Mouse (Mus musculus) E14TG2a.4 (cell line): ENCODE data around the gene Zfp408.

ENCODE experiments used
- CTCF ChIP-seq: conservative IDR thresholded peaks from 2 replicates; pipeline ENCODE4 v1.5.1; 2014; ENCODE audit warnings: low read length
- NANOG ChIP-seq: IDR thresholded peaks from 2 replicates; pipeline ENCODE4 v1.6.1; 2014; ENCODE audit warnings: borderline replicate concordance, low read length, mixed read lengths
- POU5F1 ChIP-seq: IDR thresholded peaks from 2 replicates; pipeline ENCODE4 v1.6.1; 2014; ENCODE audit warnings: low read length, borderline replicate concordance

DNA sequence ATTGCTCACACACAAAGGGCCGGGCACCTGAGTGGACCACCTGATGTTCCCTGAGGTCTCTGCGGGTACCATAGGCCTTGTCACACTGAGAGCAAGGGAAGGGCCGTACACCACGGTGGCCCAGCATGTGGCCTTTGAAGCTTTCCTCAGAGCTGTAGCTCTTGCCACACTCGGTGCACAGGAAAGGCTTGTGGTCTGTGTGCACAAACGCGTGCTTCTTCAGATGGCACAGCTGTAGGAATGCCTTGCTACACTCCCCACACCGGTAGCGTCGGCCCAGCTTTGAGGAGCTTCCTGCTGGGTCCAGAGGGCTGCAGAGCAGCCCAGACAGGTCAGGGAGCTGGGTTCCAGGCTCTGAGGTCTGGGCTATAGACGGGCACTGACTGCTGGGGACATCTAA, 3.8 kb downstream of the Zfp408 start:
- TF ChIP-seq CTCF, result no peak
- TF ChIP-seq NANOG, result no peak
- no peak for TF ChIP-seq POU5F1
